Mouse (Mus musculus) splenic B cell, adult 2 months (primary cell): ENCODE measurements around the gene Prrg3.

Experiments
- DNase-seq: peaks from one replicate; pipeline ENCODE4 v3.0.0-alpha.2; 2011; ENCODE audit warnings: low read depth, low spot score
- H3K27me3 ChIP-seq: 2 replicates; pipeline ENCODE4 v1.6.1; 2012; ENCODE audit warnings: mild to moderate bottlenecking, low read length, moderate library complexity, mixed read lengths; ENCODE audit not compliant: control insufficient read depth, poor library complexity, insufficient read depth, severe bottlenecking
- H3K36me3 ChIP-seq: 2 replicates; pipeline ENCODE4 v1.6.1; 2012; ENCODE audit warnings: mild to moderate bottlenecking, low read length, moderate library complexity, mixed read lengths; ENCODE audit not compliant: control insufficient read depth, poor library complexity, insufficient read depth, severe bottlenecking

Prrg3 gene

GRCm38 (mm10) chrX:72009930-72010329 is 47.5 kb downstream of the Prrg3 start:
- H3K36me3 ChIP-seq = no peaks in the 10 kb centered on the region
- no peak for DNase-seq
- H3K27me3 ChIP-seq = no peaks in the 10 kb centered on the region

GRCm38 (mm10) chrX:72012236-72012635 is 49.8 kb downstream of the Prrg3 start:
- DNase-seq = no peak
- no peaks in the 10 kb centered on the region for H3K36me3 ChIP-seq
- H3K27me3 ChIP-seq = no peaks in the 10 kb centered on the region

- Histone ChIP-seq H3K36me3 (no peaks in the 10 kb centered on the region), H3K27me3 (no peaks in the 10 kb centered on the region)
- DNase-seq = no peak
These were observed 50.4 kb downstream of the Prrg3 start for GRCm38 (mm10) chrX:72012804-72013203.

GRCm38 (mm10) chrX:72022241-72022640 is 59.8 kb downstream of the Prrg3 start:
- H3K27me3 ChIP-seq = no peaks in the 10 kb centered on the region
- no peak for DNase-seq

More at GRCm38 (mm10) chrX:72022241-72022640, 59.8 kb downstream of the Prrg3 start:
- no peaks in the 10 kb centered on the region for H3K36me3 ChIP-seq
